Mouse (Mus musculus) thymus, adult 18-20 months (tissue): ENCODE data around the gene 1600014C23Rik.

Source experiments
- DNase-seq, 2 experiments: peaks; one replicate each; pipeline ENCODE4 v3.0.0; 2022; ENCODE audit warnings: mixed read lengths in 2 of 2

Gene 1600014C23Rik

GRCm38 (mm10) chr17:45723732-45724573, 9.7 kb downstream of the 1600014C23Rik start:
- no peak for DNase-seq

GRCm38 (mm10) chr17:45718323-45718722, 15.3 kb downstream of the 1600014C23Rik start:
- DNase-seq, result peak; percentile 43 to 47

- no peak for DNase-seq
Observed at GRCm38 (mm10) chr17:45711525-45711924, 22.1 kb downstream of the 1600014C23Rik start.

- no peak for DNase-seq
Observed at GRCm38 (mm10) chr17:45710407-45710806, 23.2 kb downstream of the 1600014C23Rik start.

- no peak for DNase-seq
Observed at GRCm38 (mm10) chr17:45709829-45710228, 23.8 kb downstream of the 1600014C23Rik start.

- DNase-seq, result no peak
Observed at GRCm38 (mm10) chr17:45708179-45708578, 25.5 kb downstream of the 1600014C23Rik start.

- no peak for DNase-seq
Observed at GRCm38 (mm10) chr17:45707376-45707775, 26.3 kb downstream of the 1600014C23Rik start.

GRCm38 (mm10) chr17:45706796-45707195, 26.8 kb downstream of the 1600014C23Rik start:
- no peak for DNase-seq

- no peak for DNase-seq
Observed at GRCm38 (mm10) chr17:45703187-45703586, 30.5 kb downstream of the 1600014C23Rik start.

- no peak for DNase-seq
Observed at GRCm38 (mm10) chr17:45702254-45702653, 31.4 kb downstream of the 1600014C23Rik start.

- no peak for DNase-seq
Observed at GRCm38 (mm10) chr17:45701236-45701591, 32.4 kb downstream of the 1600014C23Rik start.

- DNase-seq, result no peak
Observed at GRCm38 (mm10) chr17:45700496-45701235, 33.0 kb downstream of the 1600014C23Rik start.

GRCm38 (mm10) chr17:45699039-45699740, 34.5 kb downstream of the 1600014C23Rik start:
- no peak for DNase-seq

GRCm38 (mm10) chr17:45698368-45698767, 35.3 kb downstream of the 1600014C23Rik start:
- no peak for DNase-seq

GRCm38 (mm10) chr17:45696981-45697380, 36.7 kb downstream of the 1600014C23Rik start:
- DNase-seq, result no peak

GRCm38 (mm10) chr17:45695227-45696120, 38.2 kb downstream of the 1600014C23Rik start:
- no peak for DNase-seq

- no peak for DNase-seq
Observed at GRCm38 (mm10) chr17:45693812-45694565, 39.7 kb downstream of the 1600014C23Rik start.

GRCm38 (mm10) chr17:45692159-45692558, 41.5 kb downstream of the 1600014C23Rik start:
- no peak for DNase-seq

- no peak for DNase-seq
Observed at GRCm38 (mm10) chr17:45690044-45690443, 43.6 kb downstream of the 1600014C23Rik start.

- DNase-seq, result no peak
Observed at GRCm38 (mm10) chr17:45689120-45689519, 44.5 kb downstream of the 1600014C23Rik start.

- DNase-seq, result no peak
Observed at GRCm38 (mm10) chr17:45686716-45687115, 46.9 kb downstream of the 1600014C23Rik start, which contains the start of gene Tmem63b. TSS of gene Tmem63b (minus strand) at chr17:45686905.
